Mouse (Mus musculus): ENCODE measurements at regions not wholly inside any gene's neighbourhood (a gene's known extent, or its start where the extent isn't known, plus 50 kb on each side); places are given as distances from the start of the nearest gene placed in this dataset.

GRCm38 (mm10) chr15:64520568-64520967 is 296.9 kb upstream of the Gm21798 start:
- DNase-seq (ENCODE audit: low read depth, low spot score), result no peak

GRCm38 (mm10) chr15:64532260-64533120 is 285.0 kb upstream of the Gm21798 start:
- DNase-seq (ENCODE audit: low read depth, low spot score), result no peak

GRCm38 (mm10) chr15:64533169-64533795 is 284.2 kb upstream of the Gm21798 start:
- DNase-seq (ENCODE audit: low read depth, low spot score), result no peak

GRCm38 (mm10) chr15:64534166-64534565 is 283.3 kb upstream of the Gm21798 start:
- no peak for DNase-seq (ENCODE audit: low read depth, low spot score)

- no peak for DNase-seq (ENCODE audit: low read depth, low spot score)
Measured at GRCm38 (mm10) chr15:64535160-64535559, 282.3 kb upstream of the Gm21798 start.

GRCm38 (mm10) chr15:64541395-64541794 is 276.1 kb upstream of the Gm21798 start:
- no peak for DNase-seq (ENCODE audit: low read depth, low spot score)

GRCm38 (mm10) chr15:64542250-64542901 is 275.1 kb upstream of the Gm21798 start:
- peak; percentile 15 for DNase-seq (ENCODE audit: low read depth, low spot score)

- DNase-seq (ENCODE audit: low read depth, low spot score), result peak; percentile 16
Measured at GRCm38 (mm10) chr15:64542908-64543307, 274.6 kb upstream of the Gm21798 start.

- no peak for DNase-seq (ENCODE audit: low read depth, low spot score)
Measured at GRCm38 (mm10) chr15:64546035-64546434, 271.5 kb upstream of the Gm21798 start.

GRCm38 (mm10) chr15:64557540-64557939 is 260.0 kb upstream of the Gm21798 start:
- no peak for DNase-seq (ENCODE audit: low read depth, low spot score)

GRCm38 (mm10) chr15:64558220-64558619 is 259.3 kb upstream of the Gm21798 start:
- no peak for DNase-seq (ENCODE audit: low read depth, low spot score)

GRCm38 (mm10) chr15:64562431-64563111 is 254.9 kb upstream of the Gm21798 start:
- DNase-seq (ENCODE audit: low read depth, low spot score), result no peak

GRCm38 (mm10) chr15:64564703-64565102 is 252.8 kb upstream of the Gm21798 start:
- no peak for DNase-seq (ENCODE audit: low read depth, low spot score)

GRCm38 (mm10) chr15:64576891-64577535 is 240.5 kb upstream of the Gm21798 start:
- no peak for DNase-seq (ENCODE audit: low read depth, low spot score)

- DNase-seq (ENCODE audit: low read depth, low spot score), result peak; percentile 43
Measured at GRCm38 (mm10) chr15:64578991-64579390, 238.5 kb upstream of the Gm21798 start.

- no peak for DNase-seq (ENCODE audit: low read depth, low spot score)
Measured at GRCm38 (mm10) chr15:64580481-64580880, 237.0 kb upstream of the Gm21798 start.

GRCm38 (mm10) chr15:64581046-64581445 is 236.4 kb upstream of the Gm21798 start:
- DNase-seq (ENCODE audit: low read depth, low spot score), result no peak

- DNase-seq (ENCODE audit: low read depth, low spot score), result no peak
Measured at GRCm38 (mm10) chr15:64584129-64584528, 233.4 kb upstream of the Gm21798 start.

GRCm38 (mm10) chr15:64586776-64587175 is 230.7 kb upstream of the Gm21798 start:
- no peak for DNase-seq (ENCODE audit: low read depth, low spot score)

- DNase-seq (ENCODE audit: low read depth, low spot score), result no peak
Measured at GRCm38 (mm10) chr15:64590092-64590881, 227.2 kb upstream of the Gm21798 start.

- DNase-seq (ENCODE audit: low read depth, low spot score), result no peak
Measured at GRCm38 (mm10) chr15:64613503-64613902, 204.0 kb upstream of the Gm21798 start.

Data from mesoderm, embryonic 11.5 days (tissue).